Mouse (Mus musculus) large intestine, adult 2 months (tissue): Measurements from ENCODE around the gene Gm5737. TPM values are rescaled to one million over a fixed set of nuclear protein-coding genes. Genes with fewer than 3 reads are reported as not detected.

Experiments
- DNase-seq: peaks from one replicate; pipeline ENCODE4 v3.0.0-alpha.2; 2012; ENCODE audit warnings: low read depth, low spot score
- WGBS: fragments of 180-500 bp; shearing (Covaris S2); methylation state at CpG from one replicate; pipeline ENCODE4 v1.1.7; 2018; 5-methylcytosine and 5-hydroxymethylcytosine counted together
- polyA plus RNA-seq: library from polyadenylated mRNA; depleted of rRNA; stranded (reverse); fragments of >200 nt; gene quantifications from 2 replicates; pipeline ENCODE4 v1.2.3, GENCODE M21; 2012; rRNA removed

Gm5737 gene
- polyA plus RNA-seq, 1 experiment = not detected

DNA sequence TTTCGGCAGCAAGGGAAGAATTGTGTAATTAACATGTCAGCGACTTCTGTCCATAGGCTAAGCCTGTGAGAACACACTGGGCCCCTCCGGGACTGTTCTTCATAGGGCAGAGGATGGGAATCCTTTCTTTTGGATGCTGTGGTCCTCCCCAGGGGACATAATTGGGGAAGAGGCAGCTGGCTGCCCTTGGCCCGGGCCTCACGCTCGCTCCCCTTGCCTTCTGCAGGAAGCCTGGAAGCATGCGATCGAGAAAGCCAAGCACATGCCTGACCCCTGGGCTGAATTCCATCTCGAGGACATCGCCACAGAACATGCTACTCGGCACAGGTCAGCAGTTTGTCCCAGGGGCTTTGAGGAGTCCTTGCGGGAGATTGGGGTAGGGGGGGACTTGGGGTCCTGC lies 60.9 kb downstream of the Gm5737 start:
- DNase-seq = no peak
- WGBS = 82% methylated on average over 12 of the region's 12 CpGs

DNA sequence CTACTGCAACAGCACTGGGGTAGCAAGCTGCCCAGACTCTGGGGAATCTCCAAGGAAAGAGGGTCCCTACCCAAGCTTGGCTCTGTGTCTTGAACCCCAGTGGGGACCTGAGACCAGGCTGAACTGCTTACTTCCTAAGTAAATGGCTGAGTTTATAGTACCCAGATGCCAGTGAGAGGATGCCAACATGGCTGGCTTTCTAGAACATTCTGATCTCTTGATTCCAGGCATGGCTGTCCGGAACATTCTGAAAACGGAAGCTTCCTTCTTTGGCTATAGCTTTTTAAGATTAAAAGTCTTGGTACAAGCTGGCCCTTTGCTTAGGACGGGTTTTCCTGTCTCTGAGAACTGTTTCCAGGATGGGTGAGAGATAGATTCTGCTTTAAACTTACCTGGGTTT lies 61.9 kb downstream of the Gm5737 start:
- 91% methylated on average over 3 of the region's 3 CpGs for WGBS
- DNase-seq = no peak

DNA sequence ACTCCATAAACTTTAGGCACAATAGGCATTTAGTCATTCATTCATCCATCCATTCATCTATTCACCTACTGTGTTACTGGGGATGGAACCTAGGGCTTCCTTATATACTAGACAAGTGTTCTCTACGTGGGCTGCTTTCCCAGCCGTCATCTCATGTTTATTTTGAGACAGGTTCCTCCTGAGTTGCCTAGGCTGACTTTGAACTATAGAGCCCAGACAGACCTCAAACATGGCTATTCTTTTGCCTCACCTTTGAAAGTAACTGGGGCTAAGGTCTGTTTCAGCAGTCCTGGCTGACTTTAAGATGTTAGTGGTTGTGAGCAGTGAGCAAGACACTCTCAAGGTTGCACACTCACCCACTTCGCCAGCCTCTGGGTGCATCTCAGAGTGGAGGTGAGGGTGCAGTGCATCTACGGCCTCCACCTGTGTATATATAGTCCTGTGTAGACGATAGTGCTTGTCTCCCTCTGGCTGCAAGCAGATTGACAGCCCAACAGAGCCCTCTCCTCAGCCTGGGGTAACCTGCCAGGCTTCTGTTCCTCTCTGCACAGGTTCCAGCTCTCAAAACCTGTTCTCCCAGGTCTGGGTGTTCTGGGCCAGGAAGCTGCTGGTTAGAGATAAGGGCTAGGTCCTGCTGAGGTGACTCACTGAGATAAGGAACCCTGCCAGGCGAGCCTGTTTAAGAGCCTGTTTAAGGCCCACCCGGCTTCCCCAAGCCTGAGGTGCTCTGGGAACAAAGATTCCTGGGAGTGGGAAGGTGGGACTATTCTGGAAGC lies 62.8 kb downstream of the Gm5737 start:
- 36% methylated on average over 7 of the region's 7 CpGs for WGBS
- DNase-seq = no peak

DNA sequence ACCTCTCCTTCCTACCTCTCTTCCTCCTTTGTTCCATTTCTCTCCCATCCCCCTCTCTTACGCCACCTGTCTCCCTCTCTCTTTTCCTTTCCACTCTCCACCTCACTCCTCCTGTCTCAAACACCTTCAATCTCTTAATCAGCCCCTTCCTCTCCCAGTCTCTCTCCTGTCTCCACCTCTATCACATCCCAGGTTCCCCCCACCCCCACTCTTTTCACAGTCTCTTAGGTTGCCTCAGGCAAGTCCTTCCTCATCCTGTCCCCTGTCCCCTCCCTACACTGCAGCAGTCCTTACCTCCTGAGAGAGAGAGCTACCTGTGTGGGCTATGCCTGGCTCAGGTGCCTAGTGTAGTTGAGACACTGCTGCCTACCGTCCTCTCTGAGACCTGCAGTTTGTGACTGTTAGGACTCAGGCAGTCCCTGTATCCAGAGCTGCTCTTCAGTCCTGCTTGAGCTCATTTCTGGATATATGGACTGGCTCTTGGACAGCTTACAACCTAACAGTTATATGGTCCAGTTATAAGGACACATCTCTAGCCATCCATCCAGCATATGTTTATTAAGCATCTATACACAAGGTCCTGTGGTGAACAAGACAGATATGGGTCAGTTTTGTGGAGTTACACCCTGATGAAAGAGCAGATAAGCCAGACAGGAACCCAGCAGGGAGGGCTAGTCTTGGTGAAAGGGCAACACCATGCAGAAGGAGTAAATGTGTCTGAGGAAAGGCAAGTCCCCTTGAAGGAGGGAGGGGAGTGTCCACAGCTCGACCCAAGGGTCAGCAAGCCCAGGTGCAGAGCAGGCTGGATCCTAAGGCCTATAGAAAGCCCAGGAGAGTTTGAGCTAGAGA lies 63.6 kb downstream of the Gm5737 start:
- WGBS = 47% methylated on average over 3 of the region's 3 CpGs

DNA sequence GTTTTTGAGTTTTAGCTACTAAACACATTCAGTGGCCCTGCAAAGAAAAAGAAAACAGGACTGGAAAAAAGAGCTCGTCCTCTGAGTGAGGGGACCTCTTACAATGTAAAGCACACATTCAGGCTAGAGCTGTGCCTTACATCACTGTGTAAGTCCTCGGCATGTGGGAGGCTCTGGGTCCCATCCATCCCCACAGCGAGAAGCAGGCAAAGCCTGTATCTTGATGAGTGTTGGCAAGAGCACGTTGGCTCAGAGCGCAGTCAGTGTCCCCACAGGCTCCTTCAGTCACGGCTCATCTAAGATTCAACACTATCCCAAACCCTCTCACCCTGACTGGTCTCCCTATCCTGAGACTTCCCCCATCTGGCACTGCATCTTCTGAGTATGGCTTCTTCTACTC lies 66.1 kb downstream of the Gm5737 start:
- DNase-seq = no peak
- WGBS = 89% methylated on average over 6 of the region's 6 CpGs

More for the DNA sequence above, 63.6 kb downstream of the Gm5737 start:
- no peak for DNase-seq

DNA sequence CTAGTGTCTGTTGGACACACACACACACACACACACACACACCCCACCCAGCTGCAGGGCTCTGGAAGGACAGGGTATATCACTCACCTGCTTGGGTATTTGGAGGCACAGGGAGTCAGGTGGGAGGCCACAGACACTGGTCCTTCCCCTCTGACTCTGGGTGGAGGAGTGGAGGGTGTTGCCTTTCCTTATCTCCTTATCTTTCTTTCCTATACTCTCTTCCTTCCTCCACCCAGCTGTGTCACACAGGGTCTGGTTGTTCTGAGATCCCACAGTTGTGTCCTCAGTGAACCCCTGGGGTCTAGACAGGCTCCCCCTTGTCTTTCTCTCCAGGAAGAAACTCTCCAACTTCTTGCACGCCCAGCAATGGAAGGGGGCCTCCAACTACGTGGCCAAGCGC lies 67.8 kb downstream of the Gm5737 start:
- no peak for DNase-seq
- WGBS = 91% methylated on average over 3 of the region's 3 CpGs

DNA sequence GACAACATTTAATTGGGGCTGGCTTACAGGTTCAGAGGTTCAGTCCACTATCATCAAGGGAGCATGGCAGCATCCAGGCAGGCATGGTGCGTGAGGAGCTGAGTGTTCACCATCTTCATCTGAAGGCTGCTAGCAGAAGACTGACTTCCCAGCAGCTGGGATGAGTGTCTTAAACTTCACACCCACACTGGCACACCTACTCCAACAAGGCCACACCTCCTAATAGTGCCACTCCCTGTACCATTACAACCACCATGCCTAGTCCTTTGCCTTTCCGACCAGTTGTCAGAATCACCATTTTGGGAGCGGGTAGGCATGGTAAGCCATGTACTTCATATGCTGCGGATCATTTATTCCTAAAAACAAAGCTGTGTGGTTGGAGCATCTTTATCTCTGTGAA lies 68.6 kb downstream of the Gm5737 start:
- 82% methylated on average over 4 of the region's 4 CpGs for WGBS
- no peak for DNase-seq

Other genes starting within 250 kb of the Gm5737 start
- gene Uqcrc2, start 177.2 kb upstream of the Gm5737 start, polyA plus RNA-seq = 166 and 189 TPM in 2 replicates
- gene Pdzd9, start 142.0 kb upstream of the Gm5737 start, polyA plus RNA-seq = 0.08 and 0.09 TPM in 2 replicates
- 5.4 and 6.7 TPM in 2 replicates for gene Mosmo, start 134.7 kb upstream of the Gm5737 start, polyA plus RNA-seq
- 0.07 and 0.11 TPM in 2 replicates for gene Vwa3a, start 73.0 kb upstream of the Gm5737 start, polyA plus RNA-seq
- gene Eef2k, start 30.5 kb downstream of the Gm5737 start, polyA plus RNA-seq = 20.2 and 26.5 TPM in 2 replicates
- gene Polr3e, start 105.4 kb downstream of the Gm5737 start, polyA plus RNA-seq = 14.6 and 17.1 TPM in 2 replicates
- 14.5 and 31.8 TPM in 2 replicates for gene Cdr2, start 169.9 kb downstream of the Gm5737 start, polyA plus RNA-seq
- 0.43 and 0.53 TPM in 2 replicates for gene Mfsd13b, start 170.1 kb downstream of the Gm5737 start, polyA plus RNA-seq
- 20.2 and 22.8 TPM in 2 replicates for gene Mettl9, start 222.1 kb downstream of the Gm5737 start, polyA plus RNA-seq